Mouse (Mus musculus) testis, adult 2 months (tissue): ENCODE measurements around the gene Csnk1g2.

ENCODE experiments used
- CTCF ChIP-seq: fragments of 200-500 bp; IDR thresholded peaks from 2 replicates; pipeline ENCODE4 v1.5.1; 2012; ENCODE audit warnings: low read depth, mild to moderate bottlenecking, inconsistent platforms, low read length, moderate library complexity; ENCODE audit not compliant: control insufficient read depth, insufficient read depth, insufficient replicate concordance
- POLR2A ChIP-seq: fragments of 200-500 bp; IDR thresholded peaks from 2 replicates; pipeline ENCODE4 v1.6.1; 2012; ENCODE audit warnings: low read depth, mild to moderate bottlenecking, inconsistent platforms, low read length, moderate library complexity; ENCODE audit not compliant: control insufficient read depth

DNA sequence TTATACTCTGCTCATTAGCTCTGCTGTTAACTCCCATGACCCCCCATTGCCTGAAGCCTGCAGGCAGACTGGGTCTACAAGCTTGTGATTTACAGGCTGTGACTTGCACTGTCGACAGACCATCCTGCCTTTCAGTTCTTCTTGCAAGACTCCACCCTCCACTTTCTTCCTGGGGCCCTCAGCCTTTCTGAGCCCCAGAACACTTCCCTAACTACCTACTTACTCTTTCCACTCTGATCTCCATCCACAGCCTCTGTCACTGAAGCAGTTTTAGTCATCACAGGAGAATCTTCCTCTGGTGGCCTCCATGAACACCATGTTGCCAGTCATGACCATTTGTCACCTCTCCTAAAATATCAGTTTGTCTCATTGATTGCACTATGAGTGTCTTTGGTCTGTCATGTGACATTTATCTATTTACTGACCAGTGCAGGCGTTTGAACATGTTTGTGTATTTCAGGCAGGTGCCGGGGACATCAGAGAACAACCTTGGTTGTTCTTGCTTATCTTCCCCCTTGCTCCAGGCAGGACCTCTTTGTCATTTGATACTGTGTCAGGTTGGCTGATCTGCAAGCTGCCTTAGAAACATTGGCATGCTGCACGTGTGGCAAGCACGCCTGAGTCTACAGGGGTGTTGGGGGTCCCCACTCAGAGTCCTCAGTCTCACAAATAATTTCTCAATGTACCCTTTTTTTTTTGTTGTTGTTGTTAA, 41.0 kb downstream of the Csnk1g2 start:
- TF ChIP-seq CTCF: no peak
- no peak for TF ChIP-seq POLR2A
